Mouse (Mus musculus) olfactory bulb, adult 2 months (tissue): ENCODE results near the gene Gapdhs.
"Not testable (repeated sequence)": the region's sequence is repeated elsewhere in the genome, so short reads cannot be mapped to it uniquely, and the experiment has no call there.

Experiments used
- CTCF ChIP-seq: fragments of 200-500 bp; IDR thresholded peaks from 2 replicates; pipeline ENCODE4 v1.5.1; 2012; ENCODE audit warnings: low read depth, mild to moderate bottlenecking, low read length, moderate library complexity; ENCODE audit not compliant: insufficient read depth
- POLR2A ChIP-seq: fragments of 200-500 bp; IDR thresholded peaks from 2 replicates; pipeline ENCODE4 v1.6.1; 2012; ENCODE audit warnings: mild to moderate bottlenecking, low read depth, low read length, moderate library complexity; ENCODE audit not compliant: insufficient read depth

DNA sequence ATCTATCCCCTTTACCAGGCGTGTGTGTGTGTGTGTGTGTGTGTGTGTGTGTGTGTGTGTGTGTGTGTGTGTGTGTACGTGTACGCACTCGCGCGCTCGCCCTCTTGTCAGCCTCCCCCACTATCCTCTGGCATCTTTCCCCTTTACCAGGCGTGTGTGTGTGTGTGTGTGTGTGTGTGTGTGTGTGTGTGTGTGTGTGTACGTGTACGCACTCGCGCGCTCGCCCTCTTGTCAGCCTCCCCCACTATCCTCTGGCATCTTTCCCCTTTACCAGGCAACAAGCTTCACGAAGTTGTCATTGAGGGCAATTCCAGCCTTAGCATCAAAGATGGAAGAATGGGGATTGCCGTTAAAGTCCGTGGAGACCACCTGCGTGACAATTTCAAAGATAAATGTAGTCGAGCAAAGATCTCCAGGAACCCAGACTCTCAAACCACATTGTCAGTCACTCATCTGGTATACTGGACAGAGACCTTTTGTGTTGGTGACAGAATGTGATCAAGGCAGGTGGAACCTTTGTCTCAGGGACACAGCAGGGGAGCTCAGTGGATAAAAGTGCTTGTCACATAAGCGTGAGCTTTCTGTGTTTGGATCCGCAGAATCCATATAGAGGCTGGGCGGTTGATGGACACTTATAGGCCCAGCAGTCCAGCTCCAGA lies 13.3 kb downstream of the Gapdhs start:
- TF ChIP-seq CTCF, POLR2A: not testable (repeated sequence)
